Mouse (Mus musculus): ENCODE measurements around the gene Alg14. TPM values are rescaled to one million over a fixed set of nuclear protein-coding genes. Genes with fewer than 3 reads are reported as not detected.

Alg14 gene
- polyA plus RNA-seq, 1 experiment from 2014 or later = 32.4 TPM

DNA sequence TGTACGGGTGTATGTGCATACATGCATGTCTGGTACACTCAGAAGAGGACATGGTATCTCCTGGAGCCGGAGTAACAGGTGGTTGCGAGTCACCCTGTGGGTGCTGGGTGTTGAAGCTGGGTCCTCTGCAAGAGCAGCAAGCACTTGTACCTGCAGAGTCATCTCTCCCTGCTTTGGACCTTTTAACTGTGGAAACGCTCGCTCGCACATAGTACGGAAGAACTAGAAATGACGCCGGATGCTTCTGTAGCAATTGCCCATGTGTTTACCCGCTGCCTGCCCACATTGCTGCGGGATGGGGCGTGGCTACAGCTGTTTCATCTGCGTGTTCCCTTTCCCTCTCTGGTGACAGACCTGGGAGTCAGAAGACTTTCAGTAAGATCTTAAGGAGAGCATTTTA is 78.7 kb downstream of the Alg14 start:
- Histone ChIP-seq H3K36me3 (ENCODE audit: control insufficient read depth, insufficient read depth, low read length) (no peaks in the 10 kb centered on the region), H3K27ac (replicated peaks; ENCODE audit: low read depth, low read length) (no peak overlapping the region), H3K27me3 (ENCODE audit: control insufficient read depth, insufficient read depth, low read length) (no peaks in the 10 kb centered on the region), H3K4me3 (ENCODE audit: low read depth, low read length) (no peak overlapping the region), H3K9me3 (ENCODE audit: control insufficient read depth, low read length) (peaks cover 3% of the 10 kb centered on the region; the same call in 1 of the 2 replicates), H3K4me2 (ENCODE audit: low read depth, severe bottlenecking) (no peak overlapping the region), H3K9ac (ENCODE audit: low read length) (no peak overlapping the region), H3K4me1 (ENCODE audit: control insufficient read depth, insufficient read depth, low read length) (no peaks in the 10 kb centered on the region)
- WGBS = 89% methylated on average over 13 of the region's 13 CpGs
- no peak for ATAC-seq (ENCODE audit: insufficient number of reproducible peaks, low FRiP score, low TSS enrichment, low read depth)
- no peak for DNase-seq (ENCODE audit: low spot score)

DNA sequence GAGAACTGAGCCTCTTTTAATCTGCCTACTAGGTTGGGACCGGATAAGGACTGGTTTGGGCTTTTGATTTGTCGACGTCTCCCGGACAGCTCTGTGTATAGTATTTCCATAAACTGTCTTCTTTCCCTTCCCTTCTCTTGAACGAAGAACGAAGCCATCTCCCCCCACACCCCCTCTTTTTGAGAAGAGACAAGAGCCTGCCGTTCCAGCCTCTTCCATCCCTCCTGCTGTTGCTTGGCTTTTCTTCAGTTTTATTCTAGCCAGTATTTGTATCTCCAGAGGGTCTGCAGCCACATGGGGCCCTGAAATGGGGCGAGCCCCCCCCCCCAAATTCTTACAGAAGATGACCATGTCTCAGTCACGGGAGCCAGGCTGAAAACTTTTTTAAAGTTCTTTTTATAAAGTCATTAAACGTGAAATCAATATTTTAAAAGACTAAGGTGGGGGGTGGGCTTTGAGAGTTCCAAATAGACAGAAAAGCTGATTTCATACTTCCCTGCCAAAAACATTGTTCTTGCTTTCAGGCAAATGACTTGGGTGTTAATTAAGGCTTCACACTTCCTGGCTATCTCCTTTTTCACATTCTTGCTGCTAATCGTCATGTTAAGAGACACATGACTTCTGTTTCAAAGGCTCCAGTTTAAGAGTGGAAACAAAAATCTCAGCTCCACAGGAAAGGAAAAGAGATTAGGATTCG is 79.4 kb downstream of the Alg14 start:
- Histone ChIP-seq H3K9ac (ENCODE audit: low read length) (no peak overlapping the region), H3K4me2 (ENCODE audit: low read depth, severe bottlenecking) (no peak overlapping the region), H3K36me3 (ENCODE audit: control insufficient read depth, insufficient read depth, low read length) (no peaks in the 10 kb centered on the region), H3K4me3 (ENCODE audit: low read depth, low read length) (no peak overlapping the region), H3K9me3 (ENCODE audit: control insufficient read depth, low read length) (peaks cover 3% of the 10 kb centered on the region; the same call in 1 of the 2 replicates), H3K27ac (replicated peaks; ENCODE audit: low read depth, low read length) (no peak overlapping the region), H3K4me1 (ENCODE audit: control insufficient read depth, insufficient read depth, low read length) (no peaks in the 10 kb centered on the region), H3K27me3 (ENCODE audit: control insufficient read depth, insufficient read depth, low read length) (no peaks in the 10 kb centered on the region)
- DNase-seq (ENCODE audit: low spot score) = no peak
- WGBS = 84% methylated on average over 12 of the region's 12 CpGs
- no peak for ATAC-seq (ENCODE audit: insufficient number of reproducible peaks, low FRiP score, low TSS enrichment, low read depth)

DNA sequence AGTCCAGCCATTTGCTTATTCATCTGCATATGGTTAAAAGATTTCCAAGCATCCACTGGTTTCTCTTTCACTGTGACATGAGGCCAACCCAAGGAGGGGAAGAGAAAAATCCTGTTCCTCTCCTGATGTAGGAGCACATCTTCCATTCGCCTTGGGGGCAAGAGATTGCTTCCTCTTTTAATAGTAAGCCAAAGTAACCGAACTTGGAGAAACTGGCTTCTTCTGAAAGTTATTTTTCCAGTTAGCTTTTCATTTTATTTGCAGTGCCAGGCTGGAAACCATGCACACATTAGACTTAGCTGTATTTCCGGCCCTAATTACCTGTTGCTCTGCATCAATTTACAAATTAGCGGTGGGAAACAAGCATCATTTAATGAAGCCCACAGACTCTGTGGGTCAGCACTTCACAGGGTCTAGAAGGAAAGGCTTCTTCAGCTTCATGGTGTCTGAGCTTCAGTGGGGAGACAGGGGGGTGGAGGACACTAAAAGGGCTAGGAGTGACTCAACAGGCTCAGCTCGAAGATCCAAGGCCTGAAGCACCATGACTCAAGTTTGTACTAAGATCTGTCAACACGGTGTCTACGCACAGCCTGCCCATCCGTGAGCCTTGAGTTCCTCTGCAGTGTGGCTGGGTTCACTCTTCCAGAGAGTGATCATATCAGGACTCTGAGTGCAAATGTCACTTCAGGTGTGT is 80.1 kb downstream of the Alg14 start:
- Histone ChIP-seq H3K4me1 (ENCODE audit: control insufficient read depth, insufficient read depth, low read length) (no peaks in the 10 kb centered on the region), H3K4me2 (ENCODE audit: low read depth, severe bottlenecking) (no peak overlapping the region), H3K27me3 (ENCODE audit: control insufficient read depth, insufficient read depth, low read length) (no peaks in the 10 kb centered on the region), H3K9me3 (ENCODE audit: control insufficient read depth, low read length) (peaks cover 3% of the 10 kb centered on the region; the same call in 1 of the 2 replicates), H3K9ac (ENCODE audit: low read length) (no peak overlapping the region), H3K36me3 (ENCODE audit: control insufficient read depth, insufficient read depth, low read length) (no peaks in the 10 kb centered on the region), H3K4me3 (ENCODE audit: low read depth, low read length) (no peak overlapping the region), H3K27ac (replicated peaks; ENCODE audit: low read depth, low read length) (no peak overlapping the region)
- 78% methylated on average over 8 of the region's 8 CpGs for WGBS
- DNase-seq (ENCODE audit: low spot score) (no peak), ATAC-seq (ENCODE audit: insufficient number of reproducible peaks, low FRiP score, low TSS enrichment, low read depth) (no peak)

GRCm38 (mm10) chr3:121373897-121374441 is 82.4 kb downstream of the Alg14 start:
- Histone ChIP-seq H3K9me3 (ENCODE audit: control insufficient read depth, low read length) (peaks cover 3% of the 10 kb centered on the region; the same call in 1 of the 2 replicates), H3K9ac (ENCODE audit: low read length) (no peak overlapping the region), H3K4me1 (ENCODE audit: control insufficient read depth, insufficient read depth, low read length) (no peaks in the 10 kb centered on the region), H3K36me3 (ENCODE audit: control insufficient read depth, insufficient read depth, low read length) (no peaks in the 10 kb centered on the region), H3K27ac (replicated peaks; ENCODE audit: low read depth, low read length) (no peak overlapping the region), H3K27me3 (ENCODE audit: control insufficient read depth, insufficient read depth, low read length) (no peaks in the 10 kb centered on the region), H3K4me2 (ENCODE audit: low read depth, severe bottlenecking) (no peak overlapping the region), H3K4me3 (ENCODE audit: low read depth, low read length) (no peak overlapping the region)
- ATAC-seq (ENCODE audit: insufficient number of reproducible peaks, low FRiP score, low TSS enrichment, low read depth) (no peak), DNase-seq (ENCODE audit: low spot score) (no peak)
- WGBS = 58% methylated on average over 9 of the region's 9 CpGs

DNA sequence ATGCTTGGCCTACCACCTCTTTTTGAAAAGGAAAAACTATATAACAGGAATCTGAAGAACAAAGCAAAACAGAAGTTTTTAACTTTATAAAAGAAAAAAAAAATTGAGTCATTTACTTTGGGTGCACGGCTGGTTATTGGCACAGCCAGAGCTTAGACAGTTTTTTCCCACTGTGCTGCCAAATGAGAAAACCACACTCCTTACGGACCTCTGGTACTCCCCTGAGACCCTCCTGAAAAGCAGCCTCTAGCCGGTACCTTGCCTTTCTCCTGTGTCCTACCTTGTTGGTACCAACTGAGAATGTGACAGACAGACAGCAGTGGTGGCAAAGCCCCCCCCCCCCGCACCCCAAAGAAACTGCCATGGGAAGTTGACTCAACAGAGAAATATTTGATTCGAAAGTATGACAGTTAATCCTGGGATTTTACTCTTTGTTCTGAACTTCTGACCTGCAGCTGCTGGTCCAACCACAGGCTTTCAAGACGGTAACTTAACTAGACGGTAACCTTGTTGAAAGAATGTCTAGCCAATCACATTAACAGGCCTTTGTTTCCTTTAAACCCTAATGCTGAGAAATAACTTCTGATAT is 84.1 kb downstream of the Alg14 start:
- Histone ChIP-seq H3K4me1 (ENCODE audit: control insufficient read depth, insufficient read depth, low read length) (no peaks in the 10 kb centered on the region), H3K9me3 (ENCODE audit: control insufficient read depth, low read length) (peaks cover 3% of the 10 kb centered on the region; the same call in 1 of the 2 replicates), H3K9ac (ENCODE audit: low read length) (no peak overlapping the region), H3K27me3 (ENCODE audit: control insufficient read depth, insufficient read depth, low read length) (no peaks in the 10 kb centered on the region), H3K27ac (replicated peaks; ENCODE audit: low read depth, low read length) (no peak overlapping the region), H3K4me2 (ENCODE audit: low read depth, severe bottlenecking) (no peak overlapping the region), H3K36me3 (ENCODE audit: control insufficient read depth, insufficient read depth, low read length) (no peaks in the 10 kb centered on the region), H3K4me3 (ENCODE audit: low read depth, low read length) (no peak overlapping the region)
- DNase-seq (ENCODE audit: low spot score) = no peak
- no peak for ATAC-seq (ENCODE audit: insufficient number of reproducible peaks, low FRiP score, low TSS enrichment, low read depth)
- 66% methylated on average over 7 of the region's 7 CpGs for WGBS

GRCm38 (mm10) chr3:121378708-121379612 is 87.4 kb downstream of the Alg14 start:
- 65% methylated on average over 15 of the region's 15 CpGs for WGBS
- ATAC-seq (ENCODE audit: insufficient number of reproducible peaks, low FRiP score, low TSS enrichment, low read depth) (0 out of 2 replicates have a peak, but pooled peaks have one; percentile 5), DNase-seq (ENCODE audit: low spot score) (no peak)
- no peaks in the 10 kb centered on the region for H3K9me3 ChIP-seq (ENCODE audit: control insufficient read depth, low read length)
- no peak overlapping the region for H3K4me2 ChIP-seq (ENCODE audit: low read depth, severe bottlenecking)
- H3K9ac ChIP-seq (ENCODE audit: low read length) = no peak overlapping the region
- H3K27ac ChIP-seq (replicated peaks; ENCODE audit: low read depth, low read length) = no peak overlapping the region
- no peaks in the 10 kb centered on the region for H3K4me1 ChIP-seq (ENCODE audit: control insufficient read depth, insufficient read depth, low read length)
- H3K36me3 ChIP-seq (ENCODE audit: control insufficient read depth, insufficient read depth, low read length) = no peaks in the 10 kb centered on the region
- no peak overlapping the region for H3K4me3 ChIP-seq (ENCODE audit: low read depth, low read length)
- no peaks in the 10 kb centered on the region for H3K27me3 ChIP-seq (ENCODE audit: control insufficient read depth, insufficient read depth, low read length)

- Histone ChIP-seq H3K4me2 (ENCODE audit: low read depth, severe bottlenecking) (no peak overlapping the region), H3K4me1 (ENCODE audit: control insufficient read depth, insufficient read depth, low read length) (no peaks in the 10 kb centered on the region)
Measured at GRCm38 (mm10) chr3:121379699-121380098, 88.1 kb downstream of the Alg14 start.

More at GRCm38 (mm10) chr3:121379699-121380098, 88.1 kb downstream of the Alg14 start:
- no peaks in the 10 kb centered on the region for H3K27me3 ChIP-seq (ENCODE audit: control insufficient read depth, insufficient read depth, low read length)
- H3K9ac ChIP-seq (ENCODE audit: low read length) = no peak overlapping the region
- ATAC-seq (ENCODE audit: insufficient number of reproducible peaks, low FRiP score, low TSS enrichment, low read depth) (no peak), DNase-seq (ENCODE audit: low spot score) (no peak)
- WGBS = 85% methylated on average over 5 of the region's 5 CpGs
- H3K27ac ChIP-seq (replicated peaks; ENCODE audit: low read depth, low read length) = no peak overlapping the region
- no peaks in the 10 kb centered on the region for H3K9me3 ChIP-seq (ENCODE audit: control insufficient read depth, low read length)
- H3K4me3 ChIP-seq (ENCODE audit: low read depth, low read length) = no peak overlapping the region
- no peaks in the 10 kb centered on the region for H3K36me3 ChIP-seq (ENCODE audit: control insufficient read depth, insufficient read depth, low read length)

Measured in limb, embryonic 11.5 days (tissue).